Mouse (Mus musculus) 416B (cell line): ENCODE measurements at regions not wholly inside any gene's neighbourhood (a gene's known extent, or its start where the extent isn't known, plus 50 kb on each side); places are given as distances from the start of the nearest gene placed in this dataset.

Experiments used
- DNase-seq: peaks from one replicate; pipeline ENCODE4 v3.0.0; 2011; ENCODE audit warnings: low read depth

GRCm38 (mm10) chr2:115309856-115310631 is 271.5 kb upstream of the BC052040 start:
- DNase-seq: no peak

DNA sequence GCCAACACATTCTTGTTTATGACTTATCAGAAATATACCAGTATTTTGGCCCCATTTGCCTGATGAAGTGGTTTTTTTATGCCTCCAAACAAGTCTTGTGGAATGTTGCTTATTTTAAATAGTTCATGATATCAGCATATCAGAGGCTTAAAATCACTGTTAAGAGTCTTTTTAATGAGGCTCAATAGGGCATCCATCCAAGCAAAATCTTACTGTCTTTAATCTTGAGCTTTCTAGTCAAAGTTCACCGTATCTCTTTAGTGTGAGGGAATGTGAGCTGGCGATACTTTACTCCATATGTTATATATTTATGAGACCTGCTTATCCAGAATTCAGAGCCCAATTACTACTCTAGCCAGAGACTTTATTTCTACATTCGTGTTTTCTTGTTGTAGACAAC is 263.0 kb upstream of the BC052040 start:
- no peak for DNase-seq

DNA sequence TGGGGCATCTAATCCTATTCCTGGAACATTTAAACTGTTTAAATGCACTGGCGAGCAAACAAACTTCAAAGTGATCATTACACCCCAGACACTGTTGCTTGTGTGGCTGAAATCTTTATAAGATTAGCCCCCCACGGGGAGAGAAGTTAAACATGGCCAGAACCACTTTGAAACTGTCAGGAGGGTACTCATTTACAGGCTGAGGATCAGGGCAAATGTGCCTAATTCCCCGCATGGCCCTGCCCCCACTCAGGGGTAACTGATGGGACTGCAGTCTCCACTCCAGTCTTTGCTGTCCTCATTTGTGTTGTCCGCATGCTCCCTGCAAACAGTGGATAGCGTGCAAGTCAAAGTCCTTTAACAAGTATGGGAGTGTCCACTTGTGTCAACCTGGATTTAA is 258.9 kb upstream of the BC052040 start:
- no peak for DNase-seq

- DNase-seq: no peak
Observed at GRCm38 (mm10) chr2:115326526-115326925, 255.0 kb upstream of the BC052040 start.

DNA sequence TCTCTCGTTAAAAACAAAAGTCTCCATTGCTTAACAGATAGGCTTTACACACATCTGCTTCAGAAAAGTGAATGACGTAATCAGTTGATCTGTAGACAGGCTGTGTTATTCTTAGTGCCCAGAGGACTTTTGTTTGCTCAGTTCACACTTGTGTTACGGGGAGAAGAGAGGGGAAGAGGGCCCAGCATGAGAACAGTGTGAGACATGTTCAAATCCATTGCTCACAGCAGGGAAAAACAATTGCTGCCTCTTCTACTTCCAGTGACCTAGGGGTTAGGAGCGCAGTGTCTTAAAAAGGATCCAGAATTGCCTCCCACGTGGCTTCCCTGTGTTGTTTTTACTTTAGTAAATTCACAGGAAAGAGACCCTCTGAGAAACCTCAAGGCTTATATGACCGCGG is 243.3 kb upstream of the BC052040 start:
- DNase-seq: no peak

DNA sequence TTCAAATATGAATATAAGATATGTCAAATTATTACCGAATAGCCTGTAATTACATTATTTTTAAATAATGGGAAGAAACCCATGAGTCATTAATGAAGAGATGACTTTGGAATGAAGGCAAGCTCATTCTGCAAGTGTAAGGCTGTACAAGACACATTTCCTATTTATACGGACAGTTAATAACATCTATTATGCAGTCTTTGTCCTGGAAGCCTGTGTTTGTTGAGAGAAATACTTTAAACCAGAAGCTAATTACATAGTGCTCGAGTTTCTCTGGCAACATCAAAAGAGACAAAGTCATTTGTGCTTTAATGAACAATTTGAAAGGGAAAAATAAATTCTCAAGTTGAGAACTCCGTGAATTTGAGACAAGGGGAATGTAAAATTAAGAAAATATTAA is 242.5 kb upstream of the BC052040 start:
- no peak for DNase-seq

GRCm38 (mm10) chr2:115342360-115342759 is 239.2 kb upstream of the BC052040 start:
- no peak for DNase-seq

GRCm38 (mm10) chr2:115346551-115346950 is 235.0 kb upstream of the BC052040 start:
- no peak for DNase-seq

GRCm38 (mm10) chr2:115348263-115348662 is 233.3 kb upstream of the BC052040 start:
- DNase-seq: no peak

DNA sequence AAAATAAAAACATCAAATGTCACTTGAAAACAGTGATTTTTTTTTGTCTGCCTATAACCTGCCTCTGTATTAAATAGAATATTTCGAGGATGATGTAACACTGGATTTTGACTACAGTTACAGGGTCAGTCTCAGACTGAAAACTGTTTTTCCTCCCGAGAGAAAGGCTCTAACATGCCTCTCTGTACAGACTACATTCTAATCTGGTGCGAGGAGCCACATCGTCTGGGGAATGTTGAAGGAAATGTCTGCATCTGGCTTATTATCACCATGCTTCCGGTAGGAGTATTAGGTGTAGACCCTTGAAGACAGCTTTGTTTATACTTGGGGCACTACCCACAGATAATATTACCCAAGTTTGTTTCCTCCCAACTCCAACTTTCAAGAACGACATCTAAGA is 210.4 kb upstream of the BC052040 start:
- no peak for DNase-seq

DNA sequence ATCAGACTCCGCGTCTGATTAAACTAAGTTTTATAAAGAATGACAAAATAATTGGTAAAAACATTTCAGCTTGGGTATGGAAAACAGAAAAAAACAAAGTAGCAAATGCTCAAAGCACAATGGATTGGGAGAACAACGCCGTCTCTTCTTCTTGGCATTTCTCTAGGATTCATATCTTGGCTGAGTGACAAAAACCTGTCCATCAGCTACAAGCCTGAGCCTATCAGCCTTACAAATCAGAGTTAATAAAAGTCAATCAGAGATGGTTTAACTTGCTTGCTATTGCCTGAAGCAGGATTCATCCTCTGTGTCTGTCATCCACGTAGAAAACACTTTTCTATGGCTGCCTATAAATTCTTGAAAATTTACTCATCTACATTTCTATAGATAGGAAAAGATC is 206.2 kb upstream of the BC052040 start:
- DNase-seq: no peak

GRCm38 (mm10) chr2:115384414-115385180 is 196.9 kb upstream of the BC052040 start:
- no peak for DNase-seq

DNA sequence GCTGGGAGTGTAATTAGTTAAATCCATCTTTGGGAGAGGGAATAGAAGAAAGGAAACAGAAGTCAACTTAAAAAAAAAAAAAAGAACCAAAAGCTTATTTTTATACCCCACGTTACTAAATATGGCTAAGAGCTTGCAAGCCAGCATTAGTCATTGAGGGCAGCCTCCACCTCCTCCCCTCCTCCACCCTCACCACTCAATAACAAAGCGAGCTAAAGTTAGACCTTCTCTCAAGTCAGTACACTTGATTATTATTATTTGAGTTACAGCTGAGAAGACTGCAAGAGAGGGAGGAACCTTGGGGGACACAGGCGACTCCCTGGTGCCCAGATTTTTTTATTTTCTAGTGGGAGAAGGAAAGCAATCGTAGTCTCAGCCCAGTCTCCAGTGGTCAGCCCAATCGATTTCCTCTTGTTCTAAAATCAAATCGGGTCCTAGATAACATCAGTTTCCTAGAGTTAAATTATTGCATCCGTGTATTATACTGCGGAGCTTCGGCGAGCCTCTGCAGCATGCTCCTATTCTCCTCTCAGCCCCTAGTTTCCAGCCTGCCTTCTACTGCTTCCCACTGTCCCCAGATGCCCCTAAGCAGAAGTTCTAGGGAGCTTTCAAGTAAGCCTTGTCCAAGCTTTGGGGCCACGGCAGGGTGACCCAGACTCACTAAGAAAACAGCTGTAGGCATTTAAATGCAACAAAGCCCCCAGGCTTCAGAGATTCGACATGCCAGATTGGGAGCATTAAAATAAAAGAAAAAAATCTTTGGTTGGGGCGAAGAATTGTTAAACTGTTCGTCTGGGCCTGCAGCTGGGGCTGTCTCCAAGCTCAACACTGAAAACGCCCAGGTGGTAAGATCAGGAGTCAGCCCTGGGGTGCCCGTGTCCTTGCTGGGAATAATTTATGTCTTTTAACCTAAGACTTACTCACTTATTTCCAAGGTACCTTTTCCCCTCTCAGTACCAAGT is 196.0 kb upstream of the BC052040 start:
- no peak for DNase-seq

GRCm38 (mm10) chr2:115391575-115391974 is 189.9 kb upstream of the BC052040 start:
- no peak for DNase-seq

- no peak for DNase-seq
Observed at GRCm38 (mm10) chr2:115392082-115392762, 189.3 kb upstream of the BC052040 start.

- no peak for DNase-seq
Observed at GRCm38 (mm10) chr2:115394091-115394490, 187.4 kb upstream of the BC052040 start.

DNA sequence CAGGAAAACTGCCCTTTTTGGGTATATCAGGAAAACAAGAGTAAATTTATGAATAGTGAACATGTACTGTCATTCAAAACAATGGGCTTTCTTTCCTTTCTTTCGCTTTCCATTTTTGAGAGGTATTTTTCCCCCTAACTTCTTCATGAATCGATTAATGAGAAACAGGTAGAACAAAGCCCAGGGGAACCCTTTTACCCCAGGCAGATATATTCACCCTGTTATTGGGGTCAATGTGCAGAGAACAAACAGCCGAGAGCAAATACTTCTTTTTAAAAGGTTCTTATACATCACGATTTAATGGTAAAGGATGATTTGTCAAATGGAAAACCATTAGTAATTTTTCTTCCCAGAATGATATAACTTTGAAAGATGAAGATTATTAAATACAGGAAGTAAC is 183.0 kb upstream of the BC052040 start:
- DNase-seq: no peak

DNA sequence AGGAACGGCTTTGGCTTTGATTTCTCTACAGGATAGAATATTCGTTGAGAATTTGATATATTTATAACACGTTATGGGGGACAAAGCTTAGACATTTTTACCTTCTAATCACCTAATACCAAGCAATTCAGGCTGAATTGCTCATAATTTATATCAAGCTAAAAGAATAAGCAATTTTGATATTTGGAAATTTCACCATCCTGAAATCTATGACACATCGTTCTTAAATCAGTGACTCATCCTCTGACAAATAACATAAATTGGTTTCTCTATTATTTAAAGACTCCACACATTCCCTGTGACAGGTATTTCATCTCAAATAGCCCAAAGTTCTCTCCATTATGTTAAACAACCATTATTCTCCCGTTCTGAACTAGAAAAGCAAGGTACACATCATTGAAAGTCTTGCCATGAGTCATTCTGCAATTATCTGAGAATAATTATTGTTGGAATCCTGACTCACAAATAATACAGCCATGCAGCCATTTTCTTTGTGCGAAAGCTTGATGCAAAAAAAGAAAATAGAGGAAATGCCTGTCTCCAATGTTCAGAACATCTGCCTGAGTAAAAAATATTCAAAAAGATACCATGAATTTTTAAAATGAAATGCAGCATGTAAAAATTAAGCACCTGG is 182.3 kb upstream of the BC052040 start:
- DNase-seq: peak; percentile 1

DNA sequence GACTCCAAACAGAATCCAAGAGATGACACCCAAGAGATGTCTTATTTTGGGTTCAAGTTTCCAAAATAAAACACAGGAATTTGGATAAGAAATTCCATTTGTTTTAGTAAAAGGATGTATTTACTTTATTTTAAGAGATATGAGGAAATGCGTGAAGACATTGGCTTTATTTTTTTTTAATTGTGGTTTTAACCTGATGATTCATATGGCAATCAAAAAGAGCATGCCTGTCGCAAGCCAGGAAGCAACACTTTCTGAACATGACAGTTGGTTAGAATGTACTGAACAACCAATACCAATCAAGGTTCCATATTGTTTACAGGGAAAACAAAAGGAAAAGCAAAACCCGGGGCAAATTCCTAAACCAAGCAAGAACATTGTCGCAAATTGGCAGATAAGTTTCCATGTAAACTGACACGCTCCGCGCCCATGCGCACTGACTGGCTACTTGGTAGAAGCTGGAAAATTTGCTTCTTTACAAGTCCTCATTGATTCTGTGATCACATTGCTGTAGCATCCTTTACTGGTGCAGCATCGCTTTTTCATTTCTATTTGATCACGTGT is 181.4 kb upstream of the BC052040 start:
- peak; percentile 32 for DNase-seq

- no peak for DNase-seq
Observed at GRCm38 (mm10) chr2:115402246-115402645, 179.3 kb upstream of the BC052040 start.

DNA sequence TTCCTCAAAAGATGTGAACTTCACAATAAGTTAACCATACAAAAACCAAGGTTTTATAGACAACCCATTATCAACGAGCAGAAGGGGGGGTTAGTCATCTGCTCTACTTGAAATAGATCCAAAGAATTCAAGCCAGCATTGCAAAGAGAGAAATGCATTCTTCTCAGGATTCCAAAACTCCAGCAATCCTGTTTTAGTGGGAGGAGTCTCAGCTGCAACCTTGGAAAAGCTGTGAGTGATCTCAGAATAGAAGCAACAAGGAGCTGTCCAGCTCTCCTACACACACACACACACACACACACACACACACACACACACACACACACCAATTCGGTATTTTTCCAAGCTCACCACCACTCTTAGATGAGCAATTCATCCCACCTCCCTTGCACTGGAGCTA is 149.0 kb upstream of the BC052040 start:
- DNase-seq: no peak
